Mouse (Mus musculus) hindbrain, embryonic 10.5 days (tissue): ENCODE data around the gene Ppil2. TPM values are rescaled to one million over a fixed set of nuclear protein-coding genes. Genes with fewer than 3 reads are reported as not detected.

Experiments used
- DNase-seq: peaks from one replicate; pipeline ENCODE4 v3.0.0-alpha.2; 2017; ENCODE audit warnings: low spot score
- H3K27ac ChIP-seq: fragments of 300-500 bp; sonication (generic); 2 replicates; pipeline ENCODE4 v1.5.1; 2016; ENCODE audit warnings: mild to moderate bottlenecking, moderate library complexity
- H3K27me3 ChIP-seq: fragments of 300-500 bp; sonication (generic); 2 replicates; pipeline ENCODE4 v1.6.1; 2016; ENCODE audit warnings: mild to moderate bottlenecking; ENCODE audit not compliant: poor library complexity, insufficient read depth, severe bottlenecking
- H3K36me3 ChIP-seq: fragments of 300-500 bp; sonication (generic); 2 replicates; pipeline ENCODE4 v1.6.1; 2016; ENCODE audit warnings: mild to moderate bottlenecking, moderate library complexity
- H3K4me1 ChIP-seq: fragments of 300-500 bp; sonication (generic); replicated peaks from 2 replicates; pipeline ENCODE4 v1.6.1; 2016; ENCODE audit warnings: mild to moderate bottlenecking
- H3K4me3 ChIP-seq: fragments of 300-500 bp; sonication (generic); 2 replicates; pipeline ENCODE4 v1.5.1; 2016; ENCODE audit warnings: mild to moderate bottlenecking, moderate library complexity
- H3K9me3 ChIP-seq: fragments of 300-500 bp; sonication (generic); 2 replicates; pipeline ENCODE4 v1.6.1; 2016; ENCODE audit warnings: mild to moderate bottlenecking, moderate library complexity
- WGBS: fragments of 180-500 bp; shearing (Covaris S2); methylation state at CpG from one replicate; pipeline ENCODE4 v1.1.7; 2016; 5-methylcytosine and 5-hydroxymethylcytosine counted together
- polyA plus RNA-seq: library from polyadenylated mRNA; unstranded; fragments of >200 nt; fragmentation: Nextera tagmentation; extraction: Ambion mirVana; gene quantifications from 2 replicates; pipeline ENCODE4 v1.2.1, GENCODE M21; 2016

The Ppil2 gene
- polyA plus RNA-seq, 1 experiment from 2014 or later: 177 TPM

GRCm38 (mm10) chr16:17131191-17132088 lies 20.4 kb upstream of the Ppil2 start:
- Histone ChIP-seq H3K36me3 (peaks cover 12% of the 10 kb centered on the region), H3K4me1 (peaks cover 23% of the 10 kb centered on the region), H3K27me3 (peaks cover 5% of the 10 kb centered on the region; the same call in 1 of the 2 replicates), H3K4me3 (peak overlapping the region; percentile 83), H3K9me3 (no peaks in the 10 kb centered on the region), H3K27ac (peak overlapping the region; percentile 94)
- DNase-seq: no peak
- 5% methylated on average over 43 of the region's 43 CpGs for WGBS

DNA sequence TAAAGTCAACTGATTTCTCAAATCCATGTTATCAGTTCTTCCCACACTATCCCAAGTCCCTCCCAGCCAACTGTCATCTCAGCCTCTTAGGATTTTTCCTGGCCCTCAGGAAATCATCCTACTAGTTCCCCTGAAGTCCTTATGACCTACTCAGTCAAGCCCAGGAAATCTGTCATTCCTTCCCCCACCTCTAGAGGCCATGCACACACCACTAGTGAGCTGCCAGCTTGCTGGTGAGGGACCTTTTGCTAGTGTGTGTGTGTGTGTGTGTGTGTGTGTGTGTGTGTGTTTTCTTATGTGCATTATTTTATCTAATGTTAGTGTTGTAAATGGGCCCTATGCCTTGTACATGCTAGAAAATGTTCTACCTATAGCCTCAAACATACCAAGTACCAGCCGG lies 16.2 kb upstream of the Ppil2 start:
- Histone ChIP-seq H3K4me1 (peaks cover 42% of the 10 kb centered on the region), H3K9me3 (no peaks in the 10 kb centered on the region), H3K27me3 (peaks cover 5% of the 10 kb centered on the region; the same call in 1 of the 2 replicates), H3K27ac (no peak overlapping the region), H3K4me3 (no peak overlapping the region), H3K36me3 (peaks cover 22% of the 10 kb centered on the region)
- peak; percentile 38 for DNase-seq
- 100% methylated on average over 1 of the region's 1 CpGs for WGBS

- whole genome bisulfite sequencing: under 1% methylated on average over 25 of the region's 25 CpGs
- DNase-seq: peak; percentile 90
- Histone ChIP-seq H3K36me3 (peaks cover 39% of the 10 kb centered on the region), H3K27me3 (no peaks in the 10 kb centered on the region), H3K9me3 (no peaks in the 10 kb centered on the region), H3K4me1 (peaks cover 44% of the 10 kb centered on the region), H3K4me3 (peak within 1 kb of the TSS; percentile 73), H3K27ac (peak within 1 kb of the TSS; percentile 93)
Observed at GRCm38 (mm10) chr16:17124871-17125520, 13.9 kb upstream of the Ppil2 start, which contains the start of gene 2610318N02Rik. 2610318N02Rik (minus strand) TSS chr16:17125167.

DNA sequence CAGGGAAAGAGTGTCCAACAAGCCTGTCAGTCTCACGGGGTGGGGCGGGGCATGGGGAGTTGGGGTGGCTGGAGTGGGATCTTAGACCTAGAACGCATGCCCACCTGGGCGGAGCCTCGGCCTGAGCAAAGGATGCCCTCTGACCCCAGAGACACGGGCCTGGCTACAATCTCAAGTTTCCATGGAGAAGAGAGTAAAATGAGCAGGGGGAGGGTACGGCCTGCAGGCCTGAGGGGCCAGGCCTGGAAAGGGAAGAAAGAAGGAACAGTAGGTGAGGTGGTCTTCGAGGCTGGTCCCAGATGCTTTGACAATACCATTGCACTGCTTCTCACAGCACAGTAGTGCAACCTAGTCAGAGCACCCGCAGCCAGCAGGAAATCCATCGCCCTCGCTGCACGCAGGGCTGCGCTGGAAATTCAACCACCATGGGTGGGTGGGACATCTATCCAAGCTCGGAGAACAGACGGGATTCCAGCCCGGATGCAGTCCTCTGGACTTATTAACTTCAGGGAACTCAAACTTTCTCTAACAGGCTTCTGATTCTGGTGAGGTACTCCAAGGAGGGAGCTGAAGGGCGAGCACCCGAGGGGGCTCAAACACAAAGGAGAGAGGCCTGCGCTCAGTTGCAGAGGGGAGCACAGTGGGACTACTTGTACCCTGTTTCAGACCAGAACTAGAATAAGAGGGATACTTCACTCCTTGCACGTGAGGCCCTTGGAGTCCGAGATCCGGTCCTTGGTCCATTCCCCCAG lies 13.2 kb upstream of the Ppil2 start:
- H3K9me3 ChIP-seq: no peaks in the 10 kb centered on the region
- WGBS: 1% methylated on average over 22 of the region's 22 CpGs
- H3K36me3 ChIP-seq: peaks cover 40% of the 10 kb centered on the region
- no peaks in the 10 kb centered on the region for H3K27me3 ChIP-seq
- H3K4me3 ChIP-seq: peak overlapping the region; percentile 73
- peak; percentile 89 for DNase-seq
- peak overlapping the region; percentile 93 for H3K27ac ChIP-seq
- H3K4me1 ChIP-seq: peaks cover 44% of the 10 kb centered on the region

DNA sequence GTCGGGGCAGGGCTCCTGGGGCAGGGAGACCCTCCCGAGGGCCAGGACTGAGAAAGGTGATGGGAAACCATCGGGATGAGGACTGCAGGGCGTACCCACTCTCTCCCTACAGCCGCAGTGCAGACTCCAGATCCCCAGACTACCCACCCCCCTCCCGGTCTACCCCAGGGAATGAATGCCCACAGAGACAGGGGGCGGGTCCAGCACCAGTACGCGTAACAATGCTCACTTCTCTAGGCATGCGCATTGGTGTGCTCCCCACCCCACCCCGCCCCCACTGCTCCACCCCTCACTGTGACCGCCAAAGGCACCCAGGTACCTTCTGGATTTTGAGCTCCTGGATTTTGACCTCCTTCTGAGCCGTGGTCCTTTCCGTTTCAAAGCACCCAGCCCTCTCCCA lies 10.5 kb upstream of the Ppil2 start:
- Histone ChIP-seq H3K27ac (peak overlapping the region; percentile 64), H3K4me3 (peak overlapping the region; percentile 29; the same call in 1 of the 2 replicates)

GRCm38 (mm10) chr16:17117309-17117799 lies 6.3 kb upstream of the Ppil2 start:
- no peaks in the 10 kb centered on the region for H3K27me3 ChIP-seq
- no peak overlapping the region for H3K27ac ChIP-seq
- peaks cover 17% of the 10 kb centered on the region for H3K4me1 ChIP-seq
- peaks cover 99% of the 10 kb centered on the region for H3K36me3 ChIP-seq
- H3K9me3 ChIP-seq: no peaks in the 10 kb centered on the region
- no peak for DNase-seq
- 92% methylated on average over 5 of the region's 5 CpGs for WGBS
- H3K4me3 ChIP-seq: no peak overlapping the region

More for the DNA sequence above, 10.5 kb upstream of the Ppil2 start:
- WGBS: 48% methylated on average over 14 of the region's 14 CpGs
- H3K36me3 ChIP-seq: peaks cover 67% of the 10 kb centered on the region
- no peaks in the 10 kb centered on the region for H3K9me3 ChIP-seq
- H3K4me1 ChIP-seq: peaks cover 44% of the 10 kb centered on the region
- H3K27me3 ChIP-seq: no peaks in the 10 kb centered on the region
- DNase-seq: no peak

- 96% methylated on average over 4 of the region's 4 CpGs for WGBS
- no peak overlapping the region for H3K4me3 ChIP-seq
- H3K4me1 ChIP-seq: peaks cover 2% of the 10 kb centered on the region
- H3K36me3 ChIP-seq: peaks cover 96% of the 10 kb centered on the region
- DNase-seq: no peak
- H3K27ac ChIP-seq: no peak overlapping the region
- no peaks in the 10 kb centered on the region for H3K9me3 ChIP-seq
- no peaks in the 10 kb centered on the region for H3K27me3 ChIP-seq
Observed at GRCm38 (mm10) chr16:17104600-17104999, 6.5 kb downstream of the Ppil2 start.

DNA sequence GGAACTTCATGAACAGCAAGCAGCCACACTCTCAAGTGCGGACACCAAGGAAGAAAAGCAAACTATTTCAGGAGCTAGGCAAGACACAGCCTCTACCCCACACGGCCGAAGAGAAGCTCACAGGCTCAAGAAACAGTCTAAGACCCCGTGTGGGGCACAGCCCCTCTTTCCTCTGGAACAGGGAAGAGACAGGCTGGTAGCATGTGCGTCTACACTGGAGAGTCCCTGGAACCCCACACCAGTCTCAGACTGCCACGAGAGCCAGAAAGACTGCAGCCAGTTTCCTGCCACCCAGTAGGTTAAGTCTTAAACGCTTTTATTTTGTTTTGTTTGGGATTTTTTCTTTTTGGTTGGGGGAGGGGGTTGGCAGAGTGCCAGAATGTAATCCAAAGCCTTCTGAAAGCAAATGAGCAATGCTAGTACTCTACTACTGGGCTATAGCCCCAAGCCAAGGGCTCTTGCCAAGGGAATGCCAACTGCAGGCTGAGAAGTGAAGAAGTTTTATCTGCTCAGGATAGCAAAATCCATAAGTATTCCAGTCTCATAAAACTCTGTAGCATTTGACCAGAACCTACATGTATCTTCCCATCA lies 8.3 kb downstream of the Ppil2 start:
- H3K27ac ChIP-seq: no peak overlapping the region
- WGBS: 86% methylated on average over 7 of the region's 7 CpGs
- no peak overlapping the region for H3K4me3 ChIP-seq
- H3K9me3 ChIP-seq: no peaks in the 10 kb centered on the region
- H3K27me3 ChIP-seq: no peaks in the 10 kb centered on the region
- peaks cover 98% of the 10 kb centered on the region for H3K36me3 ChIP-seq
- DNase-seq: no peak
- no peaks in the 10 kb centered on the region for H3K4me1 ChIP-seq

DNA sequence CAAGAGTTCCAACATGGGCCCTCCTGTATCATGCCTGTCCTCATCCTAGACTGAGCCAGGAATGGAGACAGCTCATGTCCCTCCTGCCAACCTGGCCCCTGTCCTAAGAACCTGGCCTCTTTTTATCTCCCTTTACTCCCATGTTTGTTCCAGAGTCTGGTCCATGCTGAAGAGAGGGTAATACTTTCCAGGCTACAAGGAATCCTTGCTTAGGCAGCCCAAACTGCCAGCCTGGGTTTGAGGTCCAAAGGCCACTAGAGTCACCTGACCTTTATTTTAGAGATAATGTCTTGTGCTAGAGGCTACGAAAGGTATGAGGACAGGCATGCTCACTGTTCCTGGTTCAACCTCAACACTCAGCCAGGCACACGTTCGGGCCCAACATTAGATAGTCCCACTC lies 14.1 kb downstream of the Ppil2 start:
- H3K4me1 ChIP-seq: no peaks in the 10 kb centered on the region
- H3K27ac ChIP-seq: no peak overlapping the region
- H3K36me3 ChIP-seq: peaks cover 99% of the 10 kb centered on the region
- H3K4me3 ChIP-seq: no peak overlapping the region
- DNase-seq: no peak
- no peaks in the 10 kb centered on the region for H3K27me3 ChIP-seq
- WGBS: 93% methylated on average over 3 of the region's 3 CpGs
- no peaks in the 10 kb centered on the region for H3K9me3 ChIP-seq

GRCm38 (mm10) chr16:17088346-17088745 lies 22.7 kb downstream of the Ppil2 start:
- H3K9me3 ChIP-seq: no peaks in the 10 kb centered on the region
- DNase-seq: no peak
- H3K4me3 ChIP-seq: no peak overlapping the region
- no peaks in the 10 kb centered on the region for H3K4me1 ChIP-seq
- H3K27ac ChIP-seq: no peak overlapping the region
- H3K27me3 ChIP-seq: no peaks in the 10 kb centered on the region
- peaks cover 100% of the 10 kb centered on the region for H3K36me3 ChIP-seq
- 84% methylated on average over 3 of the region's 3 CpGs for WGBS

DNA sequence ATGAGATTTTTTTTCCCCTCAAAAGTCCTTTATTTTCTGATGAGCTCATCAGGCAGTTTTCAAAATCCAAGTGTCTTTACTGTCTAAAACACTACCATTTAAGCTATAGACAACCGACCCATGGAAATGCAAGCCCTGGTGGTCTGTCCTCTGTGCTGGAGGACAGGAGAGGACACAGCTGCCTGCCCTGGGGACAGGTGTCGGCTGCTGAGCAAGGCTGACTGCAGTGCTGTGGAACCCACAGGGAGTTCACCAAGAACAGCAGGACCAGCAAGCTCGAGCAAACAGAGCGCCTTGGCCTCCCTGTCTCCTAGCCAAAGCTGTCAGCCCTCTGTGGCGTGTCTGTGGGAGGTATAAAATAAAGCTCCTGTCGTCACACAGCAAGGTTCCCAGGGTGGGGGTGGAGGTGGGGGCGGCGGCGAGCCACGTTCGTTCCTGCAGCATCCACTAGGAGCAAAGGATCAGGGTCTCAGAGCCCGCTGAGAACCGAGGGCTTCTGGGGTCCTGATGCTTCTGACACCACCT lies 24.3 kb downstream of the Ppil2 start:
- Histone ChIP-seq H3K27ac (no peak overlapping the region), H3K36me3 (peaks cover 100% of the 10 kb centered on the region), H3K27me3 (no peaks in the 10 kb centered on the region), H3K4me1 (no peaks in the 10 kb centered on the region), H3K4me3 (no peak overlapping the region), H3K9me3 (no peaks in the 10 kb centered on the region)
- no peak for DNase-seq
- WGBS: 76% methylated on average over 13 of the region's 13 CpGs

DNA sequence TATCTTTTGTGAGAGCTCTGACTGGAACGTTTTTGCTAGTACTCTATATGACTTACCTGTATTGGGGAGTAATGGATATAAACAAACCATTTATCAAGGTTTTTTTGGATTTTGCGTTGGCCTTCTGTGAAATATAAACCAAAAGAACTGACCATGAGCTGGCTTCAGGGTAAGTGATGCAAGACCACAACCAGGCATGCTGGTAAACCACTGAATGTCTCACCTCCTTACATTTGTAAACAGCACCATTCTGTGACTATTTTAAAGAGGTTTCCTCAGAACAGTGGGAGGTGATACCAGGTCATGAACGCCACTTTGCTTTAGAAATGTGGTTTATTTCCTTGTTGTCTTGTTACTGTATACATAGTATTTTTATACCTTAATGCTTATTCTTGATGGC lies 24.8 kb downstream of the Ppil2 start:
- DNase-seq: no peak
- Histone ChIP-seq H3K36me3 (peaks cover 100% of the 10 kb centered on the region), H3K27me3 (no peaks in the 10 kb centered on the region), H3K4me1 (no peaks in the 10 kb centered on the region), H3K27ac (no peak overlapping the region), H3K4me3 (no peak overlapping the region), H3K9me3 (no peaks in the 10 kb centered on the region)
- 90% methylated on average over 3 of the region's 3 CpGs for WGBS
